Mouse (Mus musculus) heart, adult 18-20 months (tissue): ENCODE results near the gene Klhl35. TPM values are rescaled to one million over a fixed set of nuclear protein-coding genes. Genes with fewer than 3 reads are reported as not detected.
"Not testable (repeated sequence)": the region's sequence is repeated elsewhere in the genome, so short reads cannot be mapped to it uniquely, and the experiment has no call there.

Experiments used
- DNase-seq, 2 experiments: peaks; one replicate each; pipeline ENCODE4 v3.0.0; 2021 to 2022; ENCODE audit warnings: mixed read lengths in 1 of 2
- total RNA-seq, 2 experiments: library from RNA; stranded (reverse); gene quantifications; 2 replicates each; pipeline ENCODE4 v1.2.3; 2021

Gene Klhl35
- total RNA-seq, 2 experiments from 2014 or later, result not detected

DNA sequence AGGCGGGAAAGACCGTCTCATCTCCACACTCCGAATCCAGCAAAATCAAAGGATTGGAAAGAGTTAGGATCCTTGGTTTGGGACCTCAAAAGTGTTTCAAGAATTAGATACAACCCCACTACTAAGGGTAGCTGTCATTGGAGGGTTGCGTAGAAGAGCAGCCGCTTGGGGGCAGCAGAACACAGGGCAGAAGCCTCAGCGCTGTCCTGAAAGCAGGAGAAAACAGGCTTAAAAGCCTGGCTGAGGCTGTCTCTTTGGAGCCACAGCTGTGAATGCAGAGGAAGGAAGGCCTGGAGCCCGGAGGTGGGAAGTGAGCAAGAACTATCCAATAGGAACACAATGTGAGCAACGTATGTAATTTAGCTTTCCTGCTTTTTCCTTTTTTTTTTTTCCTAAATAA is 34.4 kb downstream of the Klhl35 start:
- peak; percentile 82 to 91 for DNase-seq

- no peak for DNase-seq
Measured at GRCm38 (mm10) chr7:99500655-99501054, 34.9 kb downstream of the Klhl35 start.

DNA sequence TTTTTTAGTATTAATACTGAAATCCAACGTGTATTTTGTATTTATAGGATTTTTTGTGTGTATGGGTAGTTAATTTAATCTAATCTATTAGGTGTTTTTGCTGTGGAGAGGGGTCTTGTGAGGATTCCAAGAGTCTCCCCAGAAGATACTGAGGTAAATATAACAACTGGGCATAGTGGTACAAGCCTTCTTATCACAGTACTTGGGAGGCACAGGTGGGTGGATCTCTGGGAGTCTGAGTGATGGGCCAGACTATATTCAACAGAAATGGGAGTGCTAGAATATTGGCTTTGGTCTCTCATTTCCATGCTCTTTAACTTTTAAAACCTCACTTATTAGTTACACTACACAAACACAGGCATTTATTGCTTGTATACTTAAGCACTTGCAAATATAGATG is 35.3 kb downstream of the Klhl35 start:
- DNase-seq, result no peak

GRCm38 (mm10) chr7:99504556-99504955 is 38.8 kb downstream of the Klhl35 start:
- no peak for DNase-seq

- DNase-seq, result not testable (repeated sequence)
Measured at GRCm38 (mm10) chr7:99508187-99508586, 42.4 kb downstream of the Klhl35 start.

- peak; percentile 72 to 73 for DNase-seq
Measured at GRCm38 (mm10) chr7:99510087-99510501, 44.3 kb downstream of the Klhl35 start.

- DNase-seq, result no peak
Measured at GRCm38 (mm10) chr7:99516092-99516813, 50.4 kb downstream of the Klhl35 start.

GRCm38 (mm10) chr7:99516814-99517157 is 51.0 kb downstream of the Klhl35 start:
- DNase-seq, result no peak

DNA sequence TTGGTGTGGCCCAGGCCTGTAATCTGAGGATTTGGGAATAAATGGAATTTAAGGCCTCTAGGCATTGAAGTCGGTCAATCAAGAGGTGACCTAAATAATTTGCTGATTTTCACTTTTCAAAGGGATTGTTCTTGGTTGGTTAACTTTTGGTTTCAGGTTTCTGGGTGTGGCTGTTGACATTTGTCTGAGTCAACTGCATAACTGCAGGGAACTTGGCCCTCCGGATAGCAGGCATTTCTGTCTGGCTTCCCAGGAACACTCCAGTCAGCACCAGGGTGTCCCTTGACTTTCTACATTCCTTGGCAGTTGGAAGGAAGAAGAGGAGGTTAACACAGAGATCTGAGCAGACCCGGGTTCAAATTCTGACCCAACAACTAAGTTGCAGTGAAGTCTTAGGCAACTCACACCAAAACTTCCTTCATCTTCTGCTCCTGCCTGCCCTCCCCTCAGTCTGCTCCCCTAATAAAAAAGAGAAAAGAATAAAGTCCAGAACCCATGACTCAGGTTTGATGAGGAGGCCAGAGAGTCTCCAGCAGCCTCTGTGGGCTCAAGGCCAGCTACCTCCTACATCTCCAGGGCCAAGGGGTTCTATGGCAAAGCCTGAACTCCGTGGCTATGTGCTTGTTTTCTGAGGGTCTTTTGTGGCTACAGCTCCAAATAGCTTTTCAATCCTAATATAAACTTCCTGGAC is 53.3 kb downstream of the Klhl35 start:
- peak; percentile 17 to 50 for DNase-seq

GRCm38 (mm10) chr7:99523121-99523520 is 57.3 kb downstream of the Klhl35 start:
- DNase-seq, result no peak

Other genes with a start within 250 kb of the Klhl35 start
- gene Mogat2, start 227.4 kb upstream of the Klhl35 start, total RNA-seq, result not detected
- 1 to 10 TPM; 3.7 to 5.1 TPM for gene Map6, start 198.6 kb upstream of the Klhl35 start, total RNA-seq
- 100 to 1,000 TPM; 200 to 293 TPM for gene Serpinh1, start 112.8 kb upstream of the Klhl35 start, total RNA-seq
- 10 to 100 TPM; 21.9 to 27.0 TPM for gene Gdpd5, start 84.6 kb upstream of the Klhl35 start, total RNA-seq
- gene Rps3, start 17.7 kb downstream of the Klhl35 start, total RNA-seq, result 100 to 1,000 TPM; 359 to 372 TPM
- 10 to 100 TPM; 23.3 to 23.7 TPM for gene Arrb1, start 69.5 kb downstream of the Klhl35 start, total RNA-seq
- 1 to 10 TPM; 2.3 to 3.2 TPM for gene Tpbgl, start 161.1 kb downstream of the Klhl35 start, total RNA-seq
- gene Slco2b1, start 245.3 kb downstream of the Klhl35 start, total RNA-seq, result 1 to 10 TPM; 9.2 to 9.7 TPM